Mouse (Mus musculus): ENCODE measurements at regions not wholly inside any gene's neighbourhood (a gene's known extent, or its start where the extent isn't known, plus 50 kb on each side); places are given as distances from the start of the nearest gene placed in this dataset.

- DNase-seq: no peak
Measured at GRCm38 (mm10) chr12:58743800-58744199, 268.0 kb downstream of the Sec23a start.

DNA sequence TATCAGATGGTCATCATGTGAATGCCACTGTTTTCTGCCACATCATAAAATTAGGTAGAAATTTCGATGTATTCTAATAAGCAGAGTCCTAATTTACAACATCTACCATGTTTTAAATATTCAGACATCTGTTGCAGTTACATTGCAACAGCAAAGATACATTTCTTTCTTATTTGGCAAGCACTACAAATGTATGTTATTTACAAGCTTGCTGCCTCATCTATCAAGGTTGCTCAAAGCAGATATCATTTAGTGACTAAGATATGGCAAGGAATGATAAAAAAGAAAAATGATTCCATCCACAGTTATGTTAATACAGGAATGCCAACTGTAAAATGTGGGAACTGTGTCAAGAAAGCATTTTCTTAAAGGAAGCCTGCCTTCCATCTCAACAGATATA lies 283.7 kb downstream of the Sec23a start:
- DNase-seq: no peak

DNA sequence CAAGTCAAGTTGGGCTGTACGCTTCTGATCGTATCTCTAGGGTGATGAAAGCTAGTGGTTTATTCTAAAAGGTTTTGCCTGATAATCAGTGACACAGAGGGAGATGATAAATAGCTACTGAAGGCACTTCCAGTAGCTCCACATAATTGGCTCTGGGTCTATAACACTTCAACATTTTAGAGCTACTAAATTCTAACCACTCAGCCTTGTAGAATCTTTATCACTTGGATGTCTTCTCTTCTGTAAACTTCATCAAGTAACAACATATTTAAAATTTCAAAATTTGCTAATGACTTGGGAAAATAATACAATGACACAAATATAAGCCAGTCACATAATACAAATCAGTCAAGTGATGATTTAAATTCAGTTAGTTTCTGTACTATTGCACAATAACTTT lies 284.3 kb downstream of the Sec23a start:
- DNase-seq: no peak

DNA sequence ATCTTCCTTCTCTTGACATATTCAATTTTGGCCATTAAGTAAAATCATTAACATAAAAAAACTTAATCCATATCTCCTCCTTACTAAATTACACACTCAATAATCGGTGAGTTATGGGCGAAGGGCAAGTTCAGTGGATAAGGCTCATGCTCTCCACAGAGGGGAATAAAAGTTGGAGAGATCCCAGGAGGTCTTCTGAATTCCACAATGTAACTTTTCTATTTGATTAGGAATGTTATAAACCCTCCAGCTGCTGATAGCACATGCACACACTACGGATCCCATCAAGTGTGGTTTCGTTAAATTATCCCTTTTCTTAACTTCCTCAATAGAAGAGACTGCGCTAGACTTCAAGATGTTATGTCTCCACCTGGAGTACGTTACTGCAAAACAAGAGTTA lies 293.9 kb downstream of the Sec23a start:
- no peak for DNase-seq

DNA sequence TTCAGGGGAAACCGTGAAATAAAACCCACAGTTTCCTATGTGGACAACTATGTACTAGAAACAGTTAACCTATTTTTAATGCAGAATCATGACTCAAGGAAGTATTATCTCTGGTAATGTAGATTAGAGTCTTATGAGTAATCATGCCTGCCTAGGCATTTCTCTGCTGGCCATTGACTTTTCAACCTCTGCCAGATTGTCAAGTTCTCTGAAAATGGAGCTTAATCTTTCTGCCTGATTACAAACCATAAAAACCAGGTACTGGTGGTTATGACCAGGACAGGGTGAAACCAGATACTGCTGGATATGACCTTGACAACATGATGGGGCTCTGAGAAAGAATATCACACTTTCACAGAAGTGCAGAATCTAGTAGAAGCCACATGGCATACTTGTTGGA lies 297.6 kb downstream of the Sec23a start:
- DNase-seq: no peak

DNA sequence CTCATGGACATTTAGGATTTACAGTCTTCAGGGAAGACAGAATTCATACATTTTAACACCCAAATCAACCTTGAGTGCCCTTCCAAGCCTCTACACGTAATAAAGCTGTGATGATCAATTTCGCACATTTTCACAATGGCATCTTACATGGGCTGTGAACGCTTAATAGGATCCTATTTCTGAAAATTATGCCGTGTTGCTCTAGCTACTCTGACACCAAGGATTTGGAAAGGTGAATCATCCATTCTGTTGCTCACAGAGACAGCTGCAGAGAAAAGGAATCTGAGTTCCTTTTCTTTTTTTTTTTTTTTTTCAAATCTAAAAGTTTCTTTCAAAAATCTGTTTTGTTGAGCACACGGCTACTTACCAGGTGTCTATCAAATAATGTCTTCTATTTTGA lies 316.1 kb downstream of the Sec23a start:
- no peak for DNase-seq

DNA sequence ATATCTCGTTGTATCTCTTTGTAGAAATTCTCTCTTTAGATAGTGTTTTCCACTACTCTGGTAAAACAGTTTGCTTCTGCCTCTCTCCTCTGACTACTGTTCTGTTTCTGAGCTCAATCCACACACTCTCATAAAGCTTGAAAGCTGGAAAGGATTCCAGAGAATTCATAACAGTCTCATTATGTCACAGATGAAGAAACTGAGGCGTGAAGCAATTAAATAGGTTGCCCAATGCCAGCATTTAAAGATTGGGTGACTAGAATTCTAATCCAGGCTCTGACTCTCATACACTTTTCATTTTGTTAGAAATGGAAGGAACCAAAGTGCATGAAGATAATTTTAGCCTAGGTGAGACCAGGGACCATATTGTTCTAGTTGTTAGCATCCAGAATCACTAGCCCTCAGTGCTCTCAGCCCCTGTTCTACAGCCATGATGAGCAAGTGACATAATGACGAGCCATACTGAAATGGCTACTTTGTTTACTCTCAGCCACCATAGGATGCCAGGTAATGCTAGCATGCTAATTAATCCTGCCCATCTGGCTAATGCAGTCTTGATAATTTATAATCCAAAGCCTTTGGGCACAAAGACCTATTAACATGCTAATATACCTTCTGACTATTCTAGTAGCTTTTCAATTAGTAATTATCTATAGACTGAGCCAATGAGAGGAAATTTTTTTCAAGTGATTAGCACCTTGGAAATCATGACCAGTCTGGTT lies 341.7 kb downstream of the Sec23a start:
- no peak for DNase-seq

- no peak for DNase-seq
Measured at GRCm38 (mm10) chr12:58654530-58655056, 357.2 kb downstream of the Sec23a start.

GRCm38 (mm10) chr12:58653751-58654150 lies 358.1 kb downstream of the Sec23a start:
- peak in 1 of 2 experiments; percentile 30 for DNase-seq

DNA sequence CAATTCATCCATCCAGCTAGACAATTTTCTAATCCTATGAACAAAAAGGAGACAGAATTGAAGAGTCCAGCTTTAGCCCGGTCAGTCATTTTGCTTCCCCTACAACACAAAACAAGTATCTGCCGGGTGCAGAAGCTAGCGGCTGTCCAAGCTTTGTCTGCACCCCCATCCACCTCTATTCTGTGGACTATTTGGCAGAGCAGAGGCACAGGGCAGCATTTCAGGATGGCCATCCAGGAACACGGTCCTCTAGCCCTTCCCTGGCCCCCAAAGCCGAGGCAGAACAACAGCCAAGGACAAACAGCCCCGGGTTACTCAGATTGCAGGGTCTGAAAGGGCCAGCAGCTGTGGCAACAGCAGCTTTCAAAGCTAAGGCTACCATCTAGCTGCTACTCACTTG lies 358.6 kb downstream of the Sec23a start:
- peak; percentile 20 to 30 for DNase-seq

DNA sequence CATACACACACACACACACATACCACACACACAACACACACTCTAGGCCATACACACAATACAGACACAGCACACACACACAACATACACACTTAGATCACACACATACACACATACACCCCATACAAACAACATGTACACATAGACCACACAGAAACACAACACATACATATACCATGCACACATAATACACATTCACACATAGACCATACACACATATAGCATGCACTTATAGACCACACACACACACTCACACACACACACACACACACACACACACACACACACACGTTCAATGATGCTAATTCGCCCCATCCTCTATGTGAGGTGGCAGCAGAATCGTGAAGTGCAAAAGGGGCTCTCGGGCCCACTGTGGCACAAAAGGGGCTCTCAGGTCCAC lies 359.1 kb downstream of the Sec23a start:
- DNase-seq: no peak

DNA sequence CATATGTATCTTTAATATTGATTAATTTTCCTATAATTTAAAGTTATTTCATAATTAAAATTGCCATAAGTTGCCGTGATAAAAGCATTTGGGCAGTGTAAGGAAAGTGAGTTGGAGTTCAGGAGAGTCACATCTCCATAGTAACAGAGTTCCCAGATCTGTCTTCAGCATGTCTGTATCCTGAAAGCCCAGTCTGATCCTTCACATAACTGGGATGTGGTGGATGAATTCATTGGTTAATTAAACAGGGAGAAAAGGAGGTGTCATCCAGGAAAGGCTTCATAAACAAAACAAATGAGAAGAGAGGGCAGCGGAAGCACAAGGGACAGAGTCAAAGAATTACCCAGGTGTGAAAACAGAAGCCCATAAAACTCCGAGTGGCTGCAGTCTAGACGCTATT lies 363.5 kb downstream of the Sec23a start:
- no peak for DNase-seq

DNA sequence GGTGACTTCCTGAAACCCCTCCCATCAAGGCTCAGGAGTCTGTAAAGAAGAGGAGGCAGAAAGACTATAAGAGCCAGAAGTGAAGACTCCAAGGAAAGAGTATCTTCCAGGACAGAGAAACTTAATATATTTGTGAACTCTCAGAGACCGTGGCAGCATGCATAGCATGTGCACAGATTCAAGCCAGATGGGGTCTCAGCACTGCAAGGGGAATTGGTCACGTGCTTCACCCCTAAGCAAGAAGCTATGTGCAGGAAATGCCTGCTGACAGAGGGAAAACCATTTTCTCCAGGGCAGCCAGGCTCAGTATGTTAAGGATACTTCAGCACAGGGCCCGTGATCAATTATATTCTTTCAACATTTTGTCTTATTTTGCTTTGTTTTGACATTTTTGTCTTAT lies 368.0 kb downstream of the Sec23a start:
- no peak for DNase-seq

- DNase-seq: no peak
Measured at GRCm38 (mm10) chr12:58639478-58639877, 370.4 kb upstream of the Clec14a start.

DNA sequence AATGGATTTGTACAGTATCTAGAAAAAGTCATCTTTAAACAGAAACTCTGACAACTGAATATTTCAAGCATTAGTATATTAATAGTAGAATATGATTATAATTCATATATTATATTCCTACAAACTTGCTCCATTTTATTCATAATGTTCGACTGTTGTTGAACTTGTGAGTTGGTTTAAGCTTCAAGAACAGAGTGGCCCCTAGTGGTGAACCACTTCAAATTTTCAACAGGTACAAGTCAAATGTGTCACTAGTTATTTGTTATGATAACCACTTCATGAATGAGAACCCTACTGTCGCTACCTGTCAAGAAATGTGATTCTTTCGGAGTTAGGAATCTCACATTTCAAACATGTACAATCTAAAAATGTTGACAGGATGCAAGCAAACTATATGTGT lies 369.2 kb upstream of the Clec14a start:
- no peak for DNase-seq

- DNase-seq: no peak
Measured at GRCm38 (mm10) chr12:58632529-58632928, 363.4 kb upstream of the Clec14a start.

DNA sequence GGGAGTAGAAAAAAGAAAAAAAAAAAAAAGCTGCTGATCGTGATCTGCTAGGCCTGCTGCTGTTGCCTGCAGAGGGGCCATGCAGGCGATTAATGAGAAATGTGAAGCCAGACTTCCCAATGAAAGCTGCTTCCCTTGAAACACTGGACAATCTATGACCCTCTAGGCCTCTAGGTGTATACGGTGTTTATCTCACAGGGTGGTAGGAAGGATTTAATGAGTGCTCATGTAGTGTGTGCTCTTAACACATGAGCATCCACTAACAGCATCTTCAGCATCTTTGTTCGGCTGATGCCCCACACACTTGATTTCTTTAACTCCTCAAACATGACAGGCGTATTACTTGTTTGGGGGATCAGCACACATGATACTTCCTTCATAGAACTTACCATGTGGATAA lies 359.7 kb upstream of the Clec14a start:
- no peak for DNase-seq

DNA sequence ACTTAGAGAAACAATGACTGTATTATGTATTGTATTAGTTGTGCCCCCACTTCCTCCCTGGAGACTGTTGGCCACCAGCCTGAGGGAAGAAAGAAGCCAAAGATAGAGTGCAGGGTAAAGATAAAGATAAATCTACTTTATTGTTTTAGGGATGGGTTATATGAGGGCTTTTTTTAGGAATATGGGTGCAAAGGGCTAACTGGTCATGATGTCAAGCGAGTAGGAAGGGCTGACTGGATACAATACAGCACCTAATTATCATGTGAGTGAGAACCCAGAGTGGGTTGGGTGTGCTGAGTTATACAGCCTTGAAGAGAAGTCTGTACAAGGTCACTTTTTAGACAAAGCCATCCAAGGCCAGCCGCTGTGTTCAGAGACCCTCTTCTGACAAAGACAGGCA lies 356.1 kb upstream of the Clec14a start:
- no peak for DNase-seq

GRCm38 (mm10) chr12:58619508-58620310 lies 350.6 kb upstream of the Clec14a start:
- no peak for DNase-seq

DNA sequence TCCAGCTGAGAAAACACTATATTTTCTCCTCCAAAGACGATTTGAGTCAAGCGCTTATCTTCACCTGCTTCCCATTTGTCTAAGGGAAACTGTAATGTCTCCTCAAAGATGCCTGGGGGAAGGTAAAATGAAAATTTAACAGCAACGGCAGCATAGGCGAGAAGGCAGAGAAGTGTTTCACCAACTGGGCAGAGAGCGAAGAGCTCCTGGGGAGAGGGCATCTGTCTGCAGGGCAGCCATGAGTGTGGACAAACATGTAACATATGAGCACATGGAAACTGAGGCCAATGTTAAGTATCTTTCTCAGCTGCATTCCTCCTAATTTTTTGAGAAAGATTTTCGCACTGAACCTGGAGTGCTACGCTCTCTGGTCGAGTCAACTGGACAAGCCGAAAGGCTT lies 325.7 kb upstream of the Clec14a start:
- DNase-seq: no peak

DNA sequence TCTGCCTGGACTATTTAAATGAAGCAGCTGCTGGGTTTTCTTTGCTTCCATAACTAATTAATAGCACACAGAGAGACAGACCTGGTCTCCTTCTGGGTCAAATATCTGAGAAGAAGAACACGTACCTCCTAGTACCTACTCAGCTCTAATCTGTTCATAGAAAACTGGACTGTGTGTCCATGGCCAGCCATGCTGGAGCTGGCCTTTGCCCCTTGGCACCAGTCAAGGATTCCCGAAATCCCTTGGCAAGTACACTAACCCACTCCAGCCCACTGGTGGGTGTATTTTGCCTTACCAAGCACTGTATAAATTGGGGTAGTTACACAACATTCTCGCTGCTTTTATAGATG lies 322.4 kb upstream of the Clec14a start:
- DNase-seq: no peak

DNA sequence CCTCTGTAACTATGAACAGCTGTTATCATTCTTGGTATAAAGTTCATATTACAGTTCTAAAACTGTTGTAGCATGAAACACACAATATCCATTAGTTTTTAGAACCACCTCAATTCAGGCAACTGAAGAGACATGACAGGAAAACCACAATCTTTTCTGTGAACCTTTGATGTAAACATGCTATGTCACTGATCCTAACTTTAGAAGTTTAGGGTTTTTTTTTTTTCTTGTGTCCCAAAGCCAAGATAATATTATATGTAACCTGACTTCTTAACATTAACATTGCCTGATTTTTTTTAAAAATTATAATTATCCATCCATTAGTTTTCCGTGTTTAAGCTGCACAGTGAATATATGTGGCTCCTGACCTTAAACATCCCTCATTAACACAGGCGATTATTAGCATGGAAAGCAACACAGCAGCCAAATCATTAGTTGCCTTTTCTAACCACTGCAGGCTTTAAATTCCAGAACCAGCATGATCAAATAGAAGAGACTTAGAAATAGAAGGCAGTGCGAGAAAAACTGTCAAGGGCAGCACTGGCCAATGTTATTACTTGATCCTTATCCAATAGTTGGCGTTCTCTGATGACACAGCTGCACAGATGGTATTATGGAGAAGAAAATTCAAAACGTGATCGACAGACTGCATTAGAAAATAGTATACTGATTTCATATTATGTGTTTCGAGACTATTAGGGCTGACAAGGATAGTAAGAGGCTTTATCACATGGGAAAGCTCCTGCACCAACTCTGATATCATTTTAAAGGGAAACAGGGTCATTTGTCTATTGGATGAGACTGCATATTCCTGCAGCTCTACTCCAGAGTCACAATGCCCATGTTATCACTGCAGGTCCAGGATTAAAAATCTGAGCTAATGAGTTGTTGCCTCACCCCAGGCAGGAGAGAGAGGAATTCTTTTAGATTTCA lies 321.7 kb upstream of the Clec14a start:
- DNase-seq: no peak
